Mouse (Mus musculus) kidney, postnatal 25 days (tissue): ENCODE results near the gene Pnmt.
"Not testable (repeated sequence)": the region's sequence is repeated elsewhere in the genome, so short reads cannot be mapped to it uniquely, and the experiment has no call there.

Experiments
- DNase-seq, 2 experiments: peaks; one replicate each; pipeline ENCODE4 v3.0.0; 2021; ENCODE audit warnings: mixed read lengths in 2 of 2

Pnmt gene

GRCm38 (mm10) chr11:98358161-98359083 lies 27.8 kb upstream of the Pnmt start, which contains the start of gene Stard3:
TSS of gene Stard3 (plus strand) at chr11:98358368.
- DNase-seq: peak; percentile 96 to 97

DNA sequence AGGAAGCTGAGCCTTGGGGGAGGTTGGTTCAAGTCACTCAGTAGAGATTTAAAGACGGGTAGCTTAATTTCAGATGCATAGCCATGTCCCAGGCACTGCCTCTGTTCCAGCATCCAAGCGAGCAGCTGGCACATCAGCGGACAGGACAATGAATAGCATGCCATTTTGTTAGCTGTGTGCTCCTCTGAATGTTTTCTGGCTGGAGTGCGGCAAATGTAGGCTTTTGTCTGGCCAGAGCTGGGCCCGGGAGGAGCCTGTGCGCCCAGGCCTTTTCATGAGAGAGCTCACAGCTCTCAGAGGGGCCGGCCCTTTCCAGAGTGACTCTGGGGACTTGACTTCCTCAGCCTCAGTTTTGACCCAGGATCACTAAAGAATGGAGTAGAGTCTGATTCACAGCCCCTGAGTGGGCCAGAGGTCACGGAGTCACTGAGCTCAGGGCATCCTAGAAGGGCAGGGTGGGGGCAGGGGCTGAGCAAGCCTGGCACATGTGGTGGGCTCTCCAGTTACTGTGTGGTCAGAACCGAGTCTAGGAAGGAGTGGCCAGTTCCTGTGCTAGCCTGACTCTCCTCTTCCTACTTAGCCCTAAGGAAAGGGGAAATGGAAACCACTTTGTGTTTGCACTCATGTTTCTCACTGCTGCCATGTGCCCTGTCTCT lies 25.3 kb upstream of the Pnmt start:
- no peak for DNase-seq

DNA sequence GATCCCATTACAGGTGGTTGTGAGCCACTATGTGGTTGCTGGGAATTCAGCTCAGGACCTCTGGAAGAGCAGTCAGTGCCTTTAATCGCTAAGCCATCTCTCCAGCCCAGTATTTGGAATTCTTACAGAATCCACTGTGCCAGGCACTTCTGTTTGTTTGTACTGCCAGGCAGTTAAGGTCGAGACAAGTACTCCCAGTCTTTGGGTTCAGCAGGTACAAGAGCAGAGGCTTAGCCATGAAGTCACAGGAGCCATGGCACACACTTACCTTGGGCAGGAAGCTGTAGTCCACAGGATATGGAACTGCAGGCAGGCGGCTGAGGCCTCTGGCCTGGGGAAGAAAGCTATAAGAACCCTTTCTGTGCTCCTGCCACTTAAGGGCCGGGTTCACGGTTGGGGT lies 22.4 kb upstream of the Pnmt start:
- DNase-seq: no peak

DNA sequence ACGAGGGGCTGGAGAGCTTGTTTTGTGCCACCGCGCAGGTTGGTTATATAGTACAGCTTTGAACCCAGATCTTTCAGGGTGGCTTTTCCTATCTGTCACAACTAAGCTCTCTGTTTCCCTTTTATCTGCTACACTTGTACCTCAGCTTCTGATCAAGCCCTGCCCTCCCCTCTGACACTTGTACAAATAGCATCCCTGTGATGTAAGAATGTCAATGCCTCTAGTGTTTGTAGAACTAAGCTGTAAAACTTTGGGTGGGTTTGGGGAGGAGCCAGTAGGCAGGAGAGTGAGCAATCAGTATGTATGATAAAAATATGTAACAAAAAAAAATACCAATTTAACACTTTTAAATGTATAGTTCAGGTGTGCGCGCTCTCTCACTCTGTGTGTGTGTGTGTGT lies 21.8 kb upstream of the Pnmt start:
- DNase-seq: no peak

DNA sequence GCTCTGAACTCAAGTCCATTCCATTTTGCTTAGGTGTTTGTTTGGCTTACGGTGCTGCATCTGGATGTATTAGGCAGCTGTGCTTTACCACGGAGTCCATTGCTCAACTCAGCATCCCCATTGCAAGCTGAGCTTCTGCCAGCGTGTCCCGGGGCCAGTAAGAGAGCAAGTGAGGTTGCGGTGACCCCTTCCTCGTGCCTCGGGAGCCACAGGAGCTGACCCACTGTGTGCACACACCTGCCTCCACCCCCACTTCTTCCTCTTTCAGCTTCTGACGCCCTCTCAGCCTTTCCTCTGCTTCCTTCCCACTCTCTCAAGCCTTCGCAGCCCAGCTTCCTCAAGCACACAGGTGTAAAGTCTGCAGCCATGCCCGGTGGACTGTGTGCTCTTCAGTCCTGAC lies 20.0 kb upstream of the Pnmt start:
- no peak for DNase-seq

- DNase-seq: no peak
These were observed 18.9 kb upstream of the Pnmt start for GRCm38 (mm10) chr11:98367171-98367862.

DNA sequence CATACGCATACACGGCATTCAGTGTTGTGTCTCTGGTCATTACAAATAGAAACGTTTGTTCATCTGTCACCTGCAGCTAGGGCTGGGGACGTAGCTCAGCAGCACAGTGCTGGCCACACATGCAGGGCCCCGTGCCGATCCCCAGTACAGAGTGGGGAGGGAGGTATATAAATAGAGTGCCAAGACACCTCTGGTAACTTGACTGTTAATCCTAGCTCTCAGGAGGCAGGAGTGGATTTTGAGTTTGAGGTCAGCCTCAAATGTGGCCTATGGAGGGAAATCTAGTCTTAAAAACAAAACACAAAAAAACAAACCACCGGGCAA lies 18.4 kb upstream of the Pnmt start:
- no peak for DNase-seq

DNA sequence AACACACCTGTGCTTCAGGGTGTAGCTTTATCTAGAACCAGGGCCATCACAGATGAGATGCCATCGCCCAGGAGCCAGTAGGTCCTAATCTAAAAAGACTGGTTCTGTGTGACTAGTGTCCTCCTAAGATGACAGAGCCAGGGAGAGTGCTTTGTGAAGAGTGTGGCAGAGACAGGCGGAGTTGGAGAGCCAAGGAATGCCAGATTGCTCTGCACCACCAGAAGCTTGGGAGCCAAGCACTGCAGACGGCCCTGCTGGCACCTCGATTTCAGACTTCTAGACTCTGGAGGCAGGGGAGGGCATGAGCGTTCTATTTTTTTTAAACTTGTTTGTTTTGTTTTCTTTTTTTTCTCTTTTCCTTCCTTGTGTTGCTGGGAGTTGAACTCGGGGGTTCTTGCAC lies 16.9 kb upstream of the Pnmt start:
- DNase-seq: no peak

DNA sequence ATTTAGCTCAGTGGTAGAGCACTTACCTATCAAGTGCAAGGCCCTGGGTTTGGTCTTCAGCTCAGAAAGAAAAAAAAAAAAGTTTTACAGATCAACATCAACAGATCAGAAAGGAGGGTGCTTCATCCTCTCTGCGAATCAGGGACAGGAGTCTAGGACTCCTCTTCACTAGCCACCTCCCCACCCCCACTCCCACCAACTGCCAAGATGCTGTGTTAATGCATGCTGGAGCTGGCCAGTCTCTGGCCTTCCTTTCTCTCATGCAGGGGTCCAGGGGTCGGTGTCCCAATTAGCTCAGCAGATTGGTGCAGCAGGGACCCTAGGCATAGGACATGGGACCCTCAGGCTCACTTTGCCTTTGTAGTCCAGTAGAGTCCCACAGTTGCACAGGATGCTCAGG lies 15.7 kb upstream of the Pnmt start:
- DNase-seq: no peak

DNA sequence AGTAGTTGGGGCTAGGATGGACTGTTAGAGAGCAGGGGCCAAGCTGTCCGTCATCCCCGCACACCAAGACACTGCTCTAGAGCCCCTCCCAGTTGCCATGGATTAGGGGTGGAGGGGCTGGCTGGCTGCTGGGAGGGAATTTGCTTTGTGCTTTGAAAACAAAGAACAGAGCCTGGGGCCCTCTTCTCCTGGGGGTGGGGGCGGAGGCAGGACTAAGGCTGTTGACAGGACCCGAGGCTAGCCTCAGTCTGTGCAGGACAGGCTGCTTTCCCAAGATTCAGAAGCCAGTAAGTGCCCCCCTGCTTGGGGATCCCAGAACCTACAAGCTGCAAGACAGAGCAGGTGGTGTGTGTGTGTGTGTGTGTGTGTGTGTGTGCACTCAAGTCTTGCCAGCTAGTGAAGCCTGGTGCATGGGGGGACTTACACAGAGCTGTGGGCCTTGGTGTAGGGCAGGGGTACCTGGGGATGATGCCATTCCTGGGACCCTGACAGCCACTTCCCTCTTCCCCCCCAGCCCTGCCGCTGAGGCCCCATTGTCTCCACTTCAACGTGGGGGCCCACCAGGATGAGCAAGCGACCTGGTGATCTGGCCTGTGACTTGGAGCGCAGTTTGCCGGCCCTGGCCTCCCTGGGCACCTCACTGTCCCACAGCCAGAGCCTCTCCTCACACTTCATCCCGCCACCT lies 14.6 kb upstream of the Pnmt start:
- no peak for DNase-seq

DNA sequence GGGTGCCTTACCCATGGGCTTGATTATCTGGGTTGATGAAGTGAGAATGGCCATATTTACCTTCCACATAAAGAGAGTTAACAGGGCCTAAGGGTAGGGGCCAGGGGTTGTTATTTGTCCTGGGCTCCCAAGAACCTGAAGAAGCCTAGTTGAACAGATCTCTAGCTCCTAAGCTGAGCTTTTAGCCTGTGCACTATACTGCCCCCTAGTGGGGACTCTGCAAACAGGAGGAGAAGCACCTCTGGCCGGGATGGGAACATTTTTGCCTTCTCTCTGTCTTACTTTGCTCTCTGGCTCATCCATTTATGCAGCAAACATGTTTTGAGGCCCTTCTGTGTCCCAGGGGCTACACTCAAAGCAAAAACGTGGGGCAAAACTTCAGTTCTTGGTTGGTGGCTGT lies 13.8 kb upstream of the Pnmt start:
- DNase-seq: peak; percentile 67 to 77

DNA sequence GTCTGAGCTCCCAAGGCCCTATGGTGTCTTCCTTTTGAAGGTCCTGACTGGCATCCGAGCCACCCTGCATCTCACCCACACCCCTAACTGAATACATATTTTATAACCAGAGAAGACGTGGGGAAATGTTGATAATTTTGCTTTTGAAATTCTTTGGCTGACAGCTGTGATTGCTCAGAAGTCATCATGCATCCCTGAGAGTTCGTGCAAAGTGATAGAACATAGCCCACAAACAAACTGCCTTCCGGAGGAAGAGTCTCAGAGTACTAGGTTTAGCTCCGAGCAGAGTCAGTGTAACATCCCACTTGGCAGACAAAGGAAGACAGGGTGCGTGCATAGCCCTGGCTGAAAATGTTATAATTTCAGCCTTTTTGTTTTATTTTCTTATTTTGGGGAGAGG lies 13.0 kb upstream of the Pnmt start:
- DNase-seq: no peak

DNA sequence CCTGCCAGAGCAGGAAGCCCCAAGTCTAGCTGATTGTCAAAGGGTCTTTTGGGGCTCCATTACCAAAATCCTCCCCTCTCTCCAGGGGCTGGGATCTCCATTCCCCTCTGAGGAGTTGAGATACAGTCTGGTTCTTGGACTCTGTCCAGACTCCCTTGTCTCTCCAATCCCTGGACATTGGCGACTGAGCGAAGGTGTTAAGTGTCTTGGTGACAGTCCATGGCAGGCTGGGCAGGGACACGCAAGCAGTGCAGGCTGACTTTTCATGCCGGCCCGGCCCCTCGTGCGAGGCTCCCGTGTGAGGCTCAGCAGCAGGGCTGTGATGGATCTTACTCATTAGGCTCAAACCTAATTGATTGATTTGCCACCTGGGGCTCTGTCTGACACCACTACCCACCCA lies 12.0 kb upstream of the Pnmt start:
- DNase-seq: no peak

DNA sequence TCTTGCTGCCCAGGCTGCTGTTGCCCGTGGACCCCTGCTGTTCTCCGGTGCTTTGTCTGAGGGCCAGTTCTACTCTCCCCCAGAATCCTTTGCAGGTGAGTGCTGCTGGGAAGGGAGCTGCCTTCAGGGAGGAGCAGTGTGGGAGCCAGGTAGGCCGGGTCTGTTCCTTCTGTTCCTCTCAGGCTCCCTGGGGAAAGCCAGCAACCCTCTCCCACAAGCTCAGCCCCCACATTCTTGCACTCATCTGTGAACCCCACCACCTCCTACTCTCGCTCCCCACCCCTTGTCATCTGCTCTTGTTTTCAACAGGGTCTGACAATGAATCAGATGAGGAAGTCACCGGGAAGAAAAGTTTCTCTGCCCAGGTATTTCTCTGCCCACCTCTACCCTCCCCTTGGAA lies 9.5 kb upstream of the Pnmt start:
- no peak for DNase-seq

DNA sequence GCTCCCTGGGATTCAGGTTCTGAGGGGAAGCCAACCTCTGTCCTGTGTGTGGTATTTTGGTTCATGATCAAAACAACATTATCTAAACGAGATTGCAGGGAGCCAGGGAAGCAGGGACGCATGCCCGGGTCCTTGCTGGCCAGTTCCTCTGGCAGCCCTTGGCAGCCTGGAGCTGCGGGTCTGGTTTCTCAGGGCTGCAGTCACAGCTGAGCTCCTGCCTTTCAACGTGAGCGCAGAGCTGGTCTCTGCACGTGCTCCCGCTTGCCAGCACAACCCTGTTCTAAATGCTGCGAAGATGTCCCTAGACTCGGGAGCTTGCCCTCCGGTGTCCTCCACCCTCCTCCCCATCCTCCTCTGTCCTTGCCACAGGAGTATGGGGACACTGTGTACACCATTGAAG lies 8.5 kb upstream of the Pnmt start:
- no peak for DNase-seq

- no peak for DNase-seq
These were observed 6.9 kb upstream of the Pnmt start for GRCm38 (mm10) chr11:98379379-98379778.

DNA sequence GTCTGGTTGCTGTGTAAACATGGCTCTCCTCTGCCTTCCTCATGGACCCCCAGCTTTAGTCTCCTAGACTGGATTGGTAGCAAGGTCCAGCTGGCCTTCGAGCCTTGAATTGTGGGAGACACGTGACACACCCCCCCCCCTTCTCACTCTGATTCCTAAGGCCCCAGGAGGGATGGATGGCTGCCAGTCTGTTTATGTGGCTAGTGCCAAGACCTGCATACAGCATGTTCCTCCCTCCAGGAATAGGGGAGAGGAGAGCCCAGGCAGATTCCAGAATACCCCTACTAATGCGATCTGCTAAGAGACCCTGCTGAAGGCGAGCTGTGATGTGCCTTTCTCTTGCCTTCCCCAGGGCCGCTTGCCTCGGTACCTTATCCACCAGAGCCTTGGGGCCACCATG lies 6.1 kb upstream of the Pnmt start:
- DNase-seq: peak; percentile 72 to 80

DNA sequence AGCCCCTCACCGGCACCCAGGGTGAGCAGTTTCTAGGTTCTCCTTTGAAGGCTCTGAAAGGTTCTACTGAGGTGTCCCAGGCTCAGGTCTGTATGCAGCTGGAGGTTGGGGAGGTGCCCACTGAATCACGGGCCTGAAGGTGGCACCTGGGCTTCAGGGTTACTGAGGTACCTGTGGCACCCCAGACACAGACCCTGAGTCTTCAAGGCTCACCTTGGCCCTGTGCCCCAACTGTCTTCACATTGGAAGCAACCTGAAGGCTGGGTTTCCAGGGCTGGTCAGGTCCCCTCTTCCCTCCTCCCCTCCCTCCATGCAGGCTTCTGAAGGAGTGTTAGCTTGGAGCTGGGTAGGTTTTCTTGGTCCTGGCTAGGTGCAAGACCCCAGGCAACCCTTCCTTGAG lies 4.6 kb upstream of the Pnmt start:
- no peak for DNase-seq

DNA sequence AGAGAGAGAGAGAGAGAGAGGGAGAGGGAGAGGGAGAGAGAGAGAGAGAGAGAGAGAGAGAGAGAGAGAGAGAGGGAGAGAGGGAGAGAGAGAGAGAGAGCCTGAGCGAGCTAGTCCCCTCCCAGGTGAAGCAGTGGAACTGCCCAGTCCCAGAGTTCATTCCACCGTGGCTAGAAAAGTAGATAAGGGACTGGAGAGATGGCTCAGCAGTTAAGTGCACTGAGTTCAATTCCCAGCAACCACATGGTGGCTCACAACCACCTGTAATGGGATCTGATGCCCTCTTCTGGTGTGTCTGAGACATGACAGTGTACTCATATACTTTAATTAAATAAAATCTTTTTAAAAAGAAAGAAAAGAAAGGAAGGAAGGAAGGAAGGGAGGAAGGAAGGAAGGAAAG lies 3.8 kb upstream of the Pnmt start:
- not testable (repeated sequence) for DNase-seq

GRCm38 (mm10) chr11:98383261-98384030 lies 2.8 kb upstream of the Pnmt start, which contains the start of gene Tcap:
TSS of gene Tcap (plus strand) at chr11:98383811.
- no peak for DNase-seq

DNA sequence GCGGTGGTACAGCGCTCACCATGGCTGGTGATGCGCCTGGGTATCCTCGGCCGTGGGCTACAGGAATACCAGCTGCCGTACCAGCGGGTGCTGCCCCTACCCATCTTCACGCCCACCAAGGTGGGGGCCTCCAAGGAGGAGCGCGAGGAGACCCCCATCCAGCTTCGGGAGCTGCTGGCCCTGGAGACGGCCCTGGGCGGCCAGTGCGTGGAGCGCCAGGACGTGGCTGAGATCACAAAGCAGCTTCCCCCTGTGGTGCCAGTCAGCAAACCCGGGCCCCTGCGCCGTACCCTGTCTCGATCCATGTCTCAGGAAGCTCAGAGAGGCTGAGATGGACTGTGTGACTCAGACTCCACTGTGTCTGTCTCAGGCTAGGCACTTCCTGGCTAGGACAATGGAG lies 2.0 kb upstream of the Pnmt start:
- no peak for DNase-seq
